Mouse (Mus musculus) large intestine, adult 2 months (tissue): Measurements from ENCODE around the gene Prr19. TPM values are rescaled to one million over a fixed set of nuclear protein-coding genes. Genes with fewer than 3 reads are reported as not detected.
"Not testable (repeated sequence)": the region's sequence is repeated elsewhere in the genome, so short reads cannot be mapped to it uniquely, and the experiment has no call there.

Experiments used
- DNase-seq: peaks from one replicate; pipeline ENCODE4 v3.0.0-alpha.2; 2012; ENCODE audit warnings: low read depth, low spot score
- WGBS: fragments of 180-500 bp; shearing (Covaris S2); methylation state at CpG from one replicate; pipeline ENCODE4 v1.1.7; 2018; 5-methylcytosine and 5-hydroxymethylcytosine counted together
- polyA plus RNA-seq: library from polyadenylated mRNA; depleted of rRNA; stranded (reverse); fragments of >200 nt; gene quantifications from 2 replicates; pipeline ENCODE4 v1.2.3, GENCODE M21; 2012; rRNA removed

Gene Prr19
- polyA plus RNA-seq, 1 experiment, result not detected

DNA sequence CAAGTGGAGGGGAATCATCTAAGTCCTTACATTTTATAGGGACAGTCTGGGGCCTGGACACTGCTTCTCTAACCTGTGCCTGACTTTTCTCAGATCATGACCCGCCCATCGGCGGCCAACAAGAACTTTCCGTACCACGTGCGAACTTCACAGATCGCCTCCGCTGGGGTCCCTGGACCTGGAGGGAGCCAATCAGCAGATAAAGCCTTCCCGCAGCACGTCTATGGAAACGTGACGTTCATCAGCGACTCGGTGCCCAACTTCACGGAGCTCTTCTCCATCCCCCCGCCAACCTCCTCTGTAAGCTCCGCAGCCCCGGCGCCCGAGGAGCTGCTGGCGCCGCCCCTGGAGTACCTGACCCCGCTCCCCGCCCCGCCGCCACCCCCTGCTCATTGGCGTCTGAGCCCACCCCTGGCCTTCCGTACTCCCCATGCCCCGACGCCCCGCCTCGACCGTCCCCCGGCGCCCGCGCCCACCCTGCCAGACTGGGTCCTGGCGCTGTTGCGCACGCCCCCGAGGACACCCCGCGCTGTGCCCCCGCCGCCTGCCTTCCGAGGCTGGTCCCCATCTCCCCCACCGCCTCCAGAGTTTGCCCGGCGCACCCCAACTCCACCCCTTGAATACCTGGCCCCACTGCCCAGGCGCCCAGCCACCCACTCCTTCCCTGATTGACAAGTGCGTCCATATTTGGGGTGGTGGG lies 13.5 kb downstream of the Prr19 start:
- 5% methylated on average over 49 of the region's 51 CpGs for WGBS
- no peak for DNase-seq

DNA sequence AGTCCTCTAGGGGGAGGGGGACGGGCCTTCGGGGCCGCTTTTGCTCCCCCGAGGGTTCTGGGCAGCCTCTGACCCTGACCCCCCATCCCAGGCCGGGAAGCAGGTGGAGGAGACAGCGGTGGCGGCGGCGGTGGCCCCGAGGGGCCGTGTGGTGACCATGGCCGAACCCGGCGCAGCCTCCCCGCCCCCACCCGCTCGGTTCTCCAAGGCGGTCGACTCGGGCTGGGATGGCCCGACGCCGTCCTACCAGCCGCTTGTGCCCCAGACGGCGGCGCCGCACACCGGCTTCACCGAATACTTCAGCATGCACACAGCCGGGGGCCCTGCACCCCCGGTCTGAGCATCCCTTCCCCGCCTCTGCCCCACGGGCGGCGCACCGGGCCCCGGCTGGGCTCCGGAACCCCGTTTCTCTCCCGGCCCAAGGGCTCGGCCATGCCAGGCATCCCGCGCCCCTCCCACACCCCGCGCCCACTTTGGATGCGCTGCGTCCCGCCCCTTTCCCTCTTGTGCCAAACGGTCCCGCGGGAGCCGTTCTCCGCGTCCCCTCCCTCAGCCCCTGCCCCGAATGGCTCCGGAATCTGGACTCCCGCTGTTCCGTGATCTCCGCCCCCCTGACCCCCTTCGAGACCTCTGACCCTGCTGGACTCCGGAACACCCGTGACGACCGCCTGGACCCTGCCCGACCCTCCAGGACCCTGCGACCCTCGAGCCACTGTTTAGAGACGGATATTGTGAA lies 14.3 kb downstream of the Prr19 start:
- WGBS, result 2% methylated on average over 69 of the region's 69 CpGs
- DNase-seq, result no peak

DNA sequence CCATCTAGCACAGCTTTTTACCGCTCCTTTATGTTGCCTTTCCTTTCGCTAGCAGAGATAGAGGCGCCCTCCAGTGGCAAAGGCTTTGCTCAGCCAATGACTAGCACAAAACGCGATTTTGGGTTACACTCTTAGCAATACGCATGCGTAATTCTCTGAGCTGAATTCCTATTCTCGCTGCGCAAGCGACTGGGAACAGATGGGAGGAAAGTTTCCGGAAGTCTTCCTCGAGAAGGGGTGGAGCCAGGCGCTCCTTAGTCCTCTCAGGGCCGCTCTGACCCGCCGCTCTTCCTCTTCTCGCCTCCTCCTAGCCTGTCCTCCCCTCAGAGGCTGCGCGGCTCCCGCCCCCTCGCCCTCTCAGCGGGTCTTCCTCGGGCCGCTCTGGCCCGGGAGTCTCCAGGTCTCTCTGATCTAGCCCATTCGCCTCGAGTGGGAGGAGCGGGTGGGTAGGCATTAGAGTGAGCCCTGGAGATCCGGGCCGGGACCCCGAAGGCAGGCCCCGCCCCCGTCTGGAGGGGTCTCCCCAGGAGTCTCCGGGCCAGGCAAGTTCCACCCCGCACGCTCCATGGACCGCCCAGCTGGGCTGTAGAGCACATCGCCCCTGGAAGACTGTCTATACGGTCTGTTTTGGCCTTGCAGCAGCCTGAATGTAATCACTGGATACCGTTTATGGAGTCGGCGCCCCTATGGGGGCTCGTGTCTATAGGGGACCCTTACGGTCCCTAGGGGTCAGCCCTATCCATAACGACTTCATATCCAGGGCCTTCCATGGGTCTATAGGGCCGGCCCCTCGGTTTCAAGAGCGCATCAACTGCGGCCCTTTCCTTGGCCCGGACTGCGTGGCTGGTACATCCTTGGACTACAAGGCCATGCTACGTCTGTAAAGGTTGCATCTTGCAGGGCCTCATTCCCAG lies 15.6 kb downstream of the Prr19 start, which contains the start of gene Megf8:
Megf8 (plus strand) TSS at position 633 of the 914 bp plus-strand sequence.
- peak; percentile 95 for DNase-seq
- 2% methylated on average over 52 of the region's 52 CpGs for WGBS

DNA sequence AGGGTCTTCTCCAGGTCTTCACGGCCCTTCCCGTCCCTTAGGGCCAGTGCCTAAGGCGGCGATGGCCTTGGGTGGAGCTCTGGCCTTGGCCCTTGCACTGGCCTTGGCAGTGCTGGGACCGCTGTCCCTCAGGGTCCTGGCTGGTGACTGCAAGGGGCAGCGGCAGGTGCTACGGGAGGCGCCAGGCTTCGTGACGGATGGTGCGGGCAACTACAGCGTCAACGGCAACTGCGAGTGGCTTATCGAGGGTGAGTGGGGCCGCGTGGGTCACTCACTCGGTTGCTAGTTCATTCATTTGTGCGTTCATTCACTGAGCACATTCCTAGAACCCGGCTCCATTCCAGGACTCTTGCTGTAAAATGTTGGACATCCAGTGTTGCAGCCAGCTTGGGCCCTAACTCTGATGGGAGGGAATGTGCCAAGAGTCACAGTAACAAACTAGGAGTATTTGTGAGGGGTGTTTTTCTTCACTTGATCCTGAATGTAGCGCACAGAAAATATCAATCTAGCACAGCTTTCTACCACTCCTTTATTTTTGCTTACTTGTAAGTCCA lies 16.3 kb downstream of the Prr19 start:
- DNase-seq, result no peak
- WGBS, result 24% methylated on average over 21 of the region's 21 CpGs

DNA sequence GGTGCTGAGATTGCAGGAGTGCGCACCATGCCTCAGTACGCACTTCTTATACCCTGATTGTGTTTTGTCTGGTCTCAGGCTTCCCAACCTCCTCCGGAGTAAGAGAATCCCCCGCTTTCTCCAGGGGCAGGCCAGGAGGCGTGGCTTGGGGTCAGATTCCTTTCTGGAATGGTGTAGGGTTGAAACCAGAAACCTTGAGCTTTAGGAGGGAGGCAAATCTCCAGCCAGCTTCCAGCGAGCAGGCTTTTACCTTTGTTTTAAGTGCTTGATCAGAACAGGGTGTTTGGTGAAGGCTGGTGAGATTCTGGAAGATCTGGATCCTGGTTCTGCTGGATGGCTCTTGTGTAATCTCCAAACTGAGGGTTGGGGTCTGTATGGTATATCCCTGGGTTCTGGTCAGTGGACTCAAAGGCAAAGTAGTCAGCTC lies 20.9 kb downstream of the Prr19 start:
- DNase-seq, result no peak
- 50% methylated on average over 6 of the region's 6 CpGs for WGBS

DNA sequence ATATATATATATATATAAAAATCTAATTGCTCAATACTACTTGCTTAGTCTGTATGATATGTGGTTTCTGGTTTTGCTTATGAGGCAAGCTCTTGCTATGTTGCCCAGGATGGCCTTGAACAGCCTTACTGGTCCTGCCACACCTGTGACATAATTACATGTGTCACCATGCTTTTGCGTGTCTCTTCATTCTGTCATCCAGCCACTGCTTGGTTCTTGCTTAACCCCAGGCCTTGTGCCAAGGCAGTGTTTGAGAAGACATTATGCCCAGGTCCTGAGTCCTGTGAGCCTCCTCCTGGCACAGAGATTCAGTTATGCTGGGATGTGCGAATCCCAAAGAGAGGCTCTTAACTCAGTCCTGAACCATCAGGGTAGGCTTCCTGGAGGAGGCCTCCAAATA lies 22.0 kb downstream of the Prr19 start:
- WGBS, result 70% methylated on average over 2 of the region's 2 CpGs
- DNase-seq, result no peak

DNA sequence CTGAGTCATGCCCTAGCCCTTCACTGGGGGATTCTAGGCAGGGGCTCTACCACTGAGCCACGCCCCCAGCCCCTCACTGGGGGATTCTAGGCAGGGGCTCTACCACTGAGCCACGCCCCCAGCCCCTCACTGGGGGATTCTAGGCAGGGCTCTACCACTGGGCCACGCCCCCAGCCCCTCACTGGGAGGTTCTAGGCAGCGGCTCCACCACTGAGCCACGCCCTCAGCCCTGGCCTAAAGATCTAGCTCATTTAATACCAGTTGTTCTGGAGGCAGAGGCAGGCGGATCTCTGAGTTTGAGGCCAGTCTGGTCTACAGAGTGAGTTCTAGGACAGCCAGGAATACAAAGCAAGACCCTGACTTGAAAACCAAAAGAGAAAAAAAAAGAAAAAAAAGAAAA lies 24.2 kb downstream of the Prr19 start:
- DNase-seq, result not testable (repeated sequence)
- 81% methylated on average over 6 of the region's 6 CpGs for WGBS

DNA sequence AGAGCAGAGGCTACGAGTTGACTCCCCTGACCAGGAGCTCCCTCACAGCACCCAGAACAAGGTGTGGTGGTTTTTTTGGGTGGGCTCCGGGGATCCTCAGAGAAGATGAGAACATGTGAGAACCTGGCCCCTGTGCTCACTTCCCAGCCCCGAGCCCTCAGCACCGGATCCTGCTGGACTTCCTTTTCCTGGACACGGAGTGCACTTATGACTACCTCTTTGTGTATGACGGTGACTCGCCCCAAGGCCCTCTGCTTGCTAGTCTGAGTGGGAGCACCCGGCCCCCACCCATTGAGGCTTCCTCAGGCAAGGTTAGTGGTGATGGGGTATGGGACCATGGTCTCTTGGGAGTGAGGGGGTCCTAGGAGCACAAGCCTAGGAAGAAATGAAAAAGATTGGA lies 25.0 kb downstream of the Prr19 start:
- DNase-seq, result no peak

DNA sequence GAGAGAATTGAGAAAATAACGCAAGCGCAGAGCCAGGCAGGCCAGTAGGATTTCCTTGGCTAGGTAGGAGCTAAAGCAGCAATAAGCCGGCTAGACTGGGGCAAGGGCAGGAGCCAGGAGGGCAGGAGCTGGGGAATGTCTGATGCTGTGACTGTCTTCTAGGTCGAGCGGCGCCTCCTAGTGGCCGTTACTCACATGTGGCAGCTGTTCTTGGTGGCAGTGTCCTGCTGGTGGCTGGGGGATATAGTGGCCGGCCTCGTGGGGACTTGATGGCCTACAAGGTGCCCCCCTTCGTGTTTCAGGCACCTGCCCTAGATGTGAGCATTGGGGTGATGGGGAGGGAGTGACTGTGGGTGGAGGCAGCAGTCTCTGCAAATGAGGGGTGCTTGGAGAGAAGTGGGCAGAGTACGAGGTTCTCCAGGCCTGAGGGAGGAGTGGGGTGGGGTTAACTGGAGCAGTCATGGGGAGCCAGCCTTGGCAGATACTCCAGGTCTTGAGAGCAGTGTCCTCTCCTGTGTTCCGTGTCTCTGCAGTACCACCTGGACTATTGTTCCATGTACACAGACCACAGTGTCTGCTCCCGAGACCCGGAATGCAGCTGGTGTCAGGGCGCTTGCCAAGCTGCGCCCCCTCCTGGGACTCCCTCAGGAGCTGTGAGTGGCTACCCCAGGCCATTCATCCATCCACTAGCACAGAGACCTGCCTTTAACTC lies 32.5 kb downstream of the Prr19 start:
- peak; percentile 14 for DNase-seq
- WGBS, result 42% methylated on average over 16 of the region's 16 CpGs

More for the DNA sequence above, 25.0 kb downstream of the Prr19 start:
- 75% methylated on average over 8 of the region's 8 CpGs for WGBS

DNA sequence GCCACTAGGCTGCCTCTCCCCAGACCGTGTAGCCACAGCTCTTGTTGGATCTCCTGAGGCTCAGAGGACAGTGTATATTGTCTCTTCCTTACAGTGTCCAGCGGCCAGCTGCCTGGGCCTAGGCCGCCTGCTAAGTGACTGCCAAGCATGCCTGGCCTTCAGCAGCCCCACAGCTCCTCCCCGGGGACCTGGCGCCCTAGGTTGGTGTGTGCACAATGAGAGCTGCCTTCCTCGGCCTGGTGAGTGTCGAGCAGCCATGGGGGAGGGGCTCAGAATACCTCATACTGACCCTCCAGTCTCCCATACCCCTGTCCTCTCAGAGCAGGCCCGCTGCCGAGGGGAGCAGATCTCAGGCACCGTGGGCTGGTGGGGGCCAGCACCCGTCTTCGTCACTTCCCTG lies 33.3 kb downstream of the Prr19 start:
- DNase-seq, result no peak
- 85% methylated on average over 12 of the region's 12 CpGs for WGBS

DNA sequence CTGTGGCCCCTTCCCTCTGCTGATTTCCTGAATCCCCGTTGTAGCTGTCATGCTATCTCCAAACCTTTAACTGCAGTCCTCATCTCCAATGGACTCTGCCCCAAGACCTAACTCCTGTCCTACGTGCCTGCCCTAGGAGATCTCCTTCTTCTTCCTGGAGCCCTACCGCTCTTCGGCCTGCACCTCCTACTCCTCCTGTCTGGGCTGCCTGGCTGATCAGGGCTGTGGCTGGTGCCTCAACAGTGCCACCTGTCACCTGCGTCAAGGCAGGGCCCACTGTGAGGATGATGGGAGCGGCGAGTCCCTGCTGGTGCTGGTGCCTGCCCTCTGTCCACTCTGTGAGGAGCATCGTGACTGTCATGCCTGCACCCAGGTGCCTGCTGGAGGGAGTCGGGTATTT lies 38.1 kb downstream of the Prr19 start:
- WGBS, result 86% methylated on average over 9 of the region's 9 CpGs
- DNase-seq, result no peak

DNA sequence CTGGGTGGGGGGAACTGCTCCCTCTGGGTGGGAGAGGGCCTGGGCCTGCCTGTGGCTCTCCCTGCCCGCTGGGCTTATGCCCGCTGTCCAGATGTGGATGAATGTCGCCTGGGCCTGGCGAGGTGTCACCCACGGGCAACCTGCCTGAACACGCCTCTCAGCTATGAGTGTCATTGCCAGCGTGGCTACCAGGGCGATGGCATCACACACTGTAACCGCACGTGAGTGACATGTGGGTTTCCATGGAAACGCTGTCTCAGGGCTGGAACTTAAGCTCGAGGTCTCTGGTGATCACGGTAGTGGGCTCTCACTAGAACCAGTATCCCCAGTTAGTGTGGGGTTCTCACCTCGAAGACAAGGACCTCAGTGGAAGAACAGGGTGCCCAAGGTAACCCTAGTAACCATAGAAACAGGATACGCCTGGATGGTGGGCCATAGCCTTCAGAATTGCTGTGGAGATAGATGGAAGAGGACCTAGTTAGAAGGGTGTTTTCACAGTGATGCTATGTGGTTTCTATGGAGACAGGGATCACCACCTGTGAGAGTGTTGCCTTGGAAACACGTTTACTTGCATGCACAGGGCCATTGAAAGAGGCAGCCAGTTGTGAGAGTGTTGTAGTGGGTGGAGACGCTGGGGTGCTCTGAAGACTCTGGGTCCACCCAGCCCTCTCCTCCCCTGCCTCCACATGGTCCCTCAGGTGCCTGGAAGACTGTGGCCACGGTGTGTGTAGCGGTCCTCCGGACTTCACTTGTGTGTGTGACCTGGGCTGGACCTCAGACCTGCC lies 40.0 kb downstream of the Prr19 start:
- WGBS, result 81% methylated on average over 20 of the region's 20 CpGs
- no peak for DNase-seq

DNA sequence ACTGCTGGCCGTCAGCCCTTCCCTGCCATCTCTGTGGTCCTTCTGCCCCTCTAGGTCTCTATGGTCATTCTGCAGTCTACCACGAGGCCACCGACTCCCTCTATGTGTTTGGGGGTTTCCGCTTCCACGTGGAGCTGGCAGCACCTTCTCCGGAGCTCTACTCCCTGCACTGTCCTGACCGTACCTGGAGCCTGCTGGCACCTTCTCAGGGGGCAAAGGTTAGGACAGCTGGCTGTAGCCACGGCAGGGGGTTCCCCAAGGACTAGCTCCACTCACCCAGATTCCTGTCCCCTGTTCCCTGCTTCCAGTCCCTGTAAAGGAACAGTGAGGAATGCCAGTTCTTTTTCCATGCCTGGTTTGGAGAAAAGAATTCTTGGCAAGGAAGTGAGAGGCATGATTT lies 47.6 kb downstream of the Prr19 start:
- WGBS, result 66% methylated on average over 8 of the region's 8 CpGs
- no peak for DNase-seq

Other genes starting within 250 kb of the Prr19 start
- 6.4 and 8.7 TPM in 2 replicates for gene Grik5, start 229.1 kb upstream of the Prr19 start, polyA plus RNA-seq
- gene Zfp574, start 228.8 kb upstream of the Prr19 start, polyA plus RNA-seq, result 16.8 and 20.6 TPM in 2 replicates
- 2.6 and 3.9 TPM in 2 replicates for gene Pou2f2, start 121.7 kb upstream of the Prr19 start, polyA plus RNA-seq
- 52.6 and 66.0 TPM in 2 replicates for gene Dedd2, start 80.8 kb upstream of the Prr19 start, polyA plus RNA-seq
- 4.2 and 7.1 TPM in 2 replicates for gene Zfp526, start 80.0 kb upstream of the Prr19 start, polyA plus RNA-seq
- gene Gsk3a, start 63.6 kb upstream of the Prr19 start, polyA plus RNA-seq, result 95.8 and 123 TPM in 2 replicates
- gene Erf, start 50.6 kb upstream of the Prr19 start, polyA plus RNA-seq, result 15.3 and 19.4 TPM in 2 replicates
- 44.3 and 45.6 TPM in 2 replicates for gene Cic, start 33.7 kb upstream of the Prr19 start, polyA plus RNA-seq
- gene Pafah1b3, start 3.4 kb upstream of the Prr19 start, polyA plus RNA-seq, result 173 and 176 TPM in 2 replicates
- gene Tmem145, start 4.7 kb downstream of the Prr19 start, polyA plus RNA-seq, result 0.19 and 0.21 TPM in 2 replicates
- gene Megf8, start 15.8 kb downstream of the Prr19 start, polyA plus RNA-seq, result 11.6 and 14.3 TPM in 2 replicates
- gene Cnfn, start 68.3 kb downstream of the Prr19 start, polyA plus RNA-seq, result not detected in 2 replicates
- gene Lipe, start 97.3 kb downstream of the Prr19 start, polyA plus RNA-seq, result 46.9 and 90.5 TPM in 2 replicates
- 0.20 TPM in 1 of 2 replicates, not detected in the other for gene Cxcl17, start 111.5 kb downstream of the Prr19 start, polyA plus RNA-seq
- gene Ceacam1, start 176.2 kb downstream of the Prr19 start, polyA plus RNA-seq, result 658 and 768 TPM in 2 replicates
- 1.2 and 1.3 TPM in 2 replicates for gene Ceacam2, start 238.4 kb downstream of the Prr19 start, polyA plus RNA-seq